Mouse (Mus musculus) E14TG2a.4 (cell line): Measurements from ENCODE around the gene Ubald2.
"Not testable (repeated sequence)": the region's sequence is repeated elsewhere in the genome, so short reads cannot be mapped to it uniquely, and the experiment has no call there.

Source experiments
- CTCF ChIP-seq: conservative IDR thresholded peaks from 2 replicates; pipeline ENCODE4 v1.5.1; 2014; ENCODE audit warnings: low read length
- NANOG ChIP-seq: IDR thresholded peaks from 2 replicates; pipeline ENCODE4 v1.6.1; 2014; ENCODE audit warnings: borderline replicate concordance, low read length, mixed read lengths
- POU5F1 ChIP-seq: IDR thresholded peaks from 2 replicates; pipeline ENCODE4 v1.6.1; 2014; ENCODE audit warnings: low read length, borderline replicate concordance

GRCm38 (mm10) chr11:116410415-116410814 is 23.5 kb upstream of the Ubald2 start:
- TF ChIP-seq CTCF, NANOG, POU5F1: not testable (repeated sequence)
